Mouse (Mus musculus): Measurements from ENCODE around the gene 1700015G11Rik. TPM values are rescaled to one million over a fixed set of nuclear protein-coding genes. Genes with fewer than 3 reads are reported as not detected.

Gene 1700015G11Rik
- not detected in 2 replicates for polyA plus RNA-seq (2014; fragmentation: Nextera tagmentation; extraction: Ambion mirVana)

GRCm38 (mm10) chr7:52015628-52016027 is at the start of gene 1700015G11Rik:
TSS of gene 1700015G11Rik (minus strand) at chr7:52015728.
- no peaks in the 10 kb centered on the region for H3K36me3 ChIP-seq (ENCODE audit: control insufficient read depth, insufficient read depth, low read length)
- no peaks in the 10 kb centered on the region for H3K27me3 ChIP-seq (replicated peaks; ENCODE audit: control insufficient read depth, insufficient read depth, low read length)
- H3K9ac ChIP-seq (ENCODE audit: low read length) = no peak within 1 kb of the TSS
- H3K27ac ChIP-seq (ENCODE audit: low read depth, low read length) = no peak within 1 kb of the TSS
- no peak within 1 kb of the TSS for H3K4me3 ChIP-seq (ENCODE audit: low read depth, low read length)
- no peak for ATAC-seq
- WGBS = 94% methylated on average over 3 of the region's 3 CpGs
- H3K9me3 ChIP-seq (replicated peaks; ENCODE audit: control insufficient read depth, low read length) = no peaks in the 10 kb centered on the region
- no peak for DNase-seq (ENCODE audit: low spot score)
- no peak within 1 kb of the TSS for H3K4me2 ChIP-seq (ENCODE audit: low read length)
- H3K4me1 ChIP-seq (ENCODE audit: control insufficient read depth, insufficient read depth, low read length) = no peaks in the 10 kb centered on the region

- Histone ChIP-seq H3K27ac (ENCODE audit: low read depth, low read length) (no peak overlapping the region), H3K27me3 (replicated peaks; ENCODE audit: control insufficient read depth, insufficient read depth, low read length) (no peaks in the 10 kb centered on the region), H3K4me3 (ENCODE audit: low read depth, low read length) (no peak overlapping the region), H3K4me1 (ENCODE audit: control insufficient read depth, insufficient read depth, low read length) (peaks cover 6% of the 10 kb centered on the region; the same call in 1 of the 2 replicates), H3K36me3 (ENCODE audit: control insufficient read depth, insufficient read depth, low read length) (no peaks in the 10 kb centered on the region), H3K9me3 (replicated peaks; ENCODE audit: control insufficient read depth, low read length) (no peaks in the 10 kb centered on the region), H3K9ac (ENCODE audit: low read length) (no peak overlapping the region), H3K4me2 (ENCODE audit: low read length) (no peak overlapping the region)
- 48% methylated on average over 2 of the region's 2 CpGs for WGBS
- DNase-seq (ENCODE audit: low spot score) (peak; percentile 67), ATAC-seq (peak; percentile 90)
These were observed 41.4 kb upstream of the 1700015G11Rik start for GRCm38 (mm10) chr7:52056954-52057353.

GRCm38 (mm10) chr7:52056274-52056673 is 40.7 kb upstream of the 1700015G11Rik start:
- peak overlapping the region; percentile 66; the same call in 1 of the 2 replicates for H3K27ac ChIP-seq (ENCODE audit: low read depth, low read length)
- DNase-seq (ENCODE audit: low spot score) (peak; percentile 33), ATAC-seq (peak; percentile 76)
- no peaks in the 10 kb centered on the region for H3K27me3 ChIP-seq (replicated peaks; ENCODE audit: control insufficient read depth, insufficient read depth, low read length)
- WGBS = 52% methylated on average over 4 of the region's 4 CpGs
- no peak overlapping the region for H3K9ac ChIP-seq (ENCODE audit: low read length)
- H3K4me3 ChIP-seq (ENCODE audit: low read depth, low read length) = no peak overlapping the region
- peaks cover 6% of the 10 kb centered on the region; the same call in 1 of the 2 replicates for H3K4me1 ChIP-seq (ENCODE audit: control insufficient read depth, insufficient read depth, low read length)
- no peaks in the 10 kb centered on the region for H3K9me3 ChIP-seq (replicated peaks; ENCODE audit: control insufficient read depth, low read length)
- H3K36me3 ChIP-seq (ENCODE audit: control insufficient read depth, insufficient read depth, low read length) = no peaks in the 10 kb centered on the region
- no peak overlapping the region for H3K4me2 ChIP-seq (ENCODE audit: low read length)

GRCm38 (mm10) chr7:52055831-52056230 is 40.3 kb upstream of the 1700015G11Rik start:
- H3K27ac ChIP-seq (ENCODE audit: low read depth, low read length) = peak overlapping the region; percentile 66; the same call in 1 of the 2 replicates
- no peak overlapping the region for H3K4me3 ChIP-seq (ENCODE audit: low read depth, low read length)
- 0 out of 2 replicates have a peak, but pooled peaks have one; percentile 36 for ATAC-seq
- H3K9me3 ChIP-seq (replicated peaks; ENCODE audit: control insufficient read depth, low read length) = no peaks in the 10 kb centered on the region
- H3K9ac ChIP-seq (ENCODE audit: low read length) = no peak overlapping the region
- 40% methylated on average over 2 of the region's 2 CpGs for WGBS
- H3K4me2 ChIP-seq (ENCODE audit: low read length) = no peak overlapping the region
- peaks cover 6% of the 10 kb centered on the region; the same call in 1 of the 2 replicates for H3K4me1 ChIP-seq (ENCODE audit: control insufficient read depth, insufficient read depth, low read length)
- H3K27me3 ChIP-seq (replicated peaks; ENCODE audit: control insufficient read depth, insufficient read depth, low read length) = no peaks in the 10 kb centered on the region
- H3K36me3 ChIP-seq (ENCODE audit: control insufficient read depth, insufficient read depth, low read length) = no peaks in the 10 kb centered on the region
- DNase-seq (ENCODE audit: low spot score) = peak; percentile 62

- DNase-seq (ENCODE audit: low spot score) (peak; percentile 90), ATAC-seq (peak; percentile 83)
- Histone ChIP-seq H3K4me1 (ENCODE audit: control insufficient read depth, insufficient read depth, low read length) (no peaks in the 10 kb centered on the region), H3K36me3 (ENCODE audit: control insufficient read depth, insufficient read depth, low read length) (no peaks in the 10 kb centered on the region), H3K4me2 (ENCODE audit: low read length) (no peak overlapping the region), H3K9me3 (replicated peaks; ENCODE audit: control insufficient read depth, low read length) (no peaks in the 10 kb centered on the region), H3K27me3 (replicated peaks; ENCODE audit: control insufficient read depth, insufficient read depth, low read length) (no peaks in the 10 kb centered on the region), H3K4me3 (ENCODE audit: low read depth, low read length) (no peak overlapping the region), H3K9ac (ENCODE audit: low read length) (no peak overlapping the region), H3K27ac (ENCODE audit: low read depth, low read length) (no peak overlapping the region)
- WGBS = 47% methylated on average over 8 of the region's 8 CpGs
These were observed 22.4 kb upstream of the 1700015G11Rik start for GRCm38 (mm10) chr7:52037600-52038582.

GRCm38 (mm10) chr7:52024050-52024626 is 8.6 kb upstream of the 1700015G11Rik start:
- Histone ChIP-seq H3K27me3 (replicated peaks; ENCODE audit: control insufficient read depth, insufficient read depth, low read length) (no peaks in the 10 kb centered on the region), H3K9ac (ENCODE audit: low read length) (no peak overlapping the region), H3K4me3 (ENCODE audit: low read depth, low read length) (no peak overlapping the region), H3K4me1 (ENCODE audit: control insufficient read depth, insufficient read depth, low read length) (no peaks in the 10 kb centered on the region), H3K4me2 (ENCODE audit: low read length) (no peak overlapping the region), H3K9me3 (replicated peaks; ENCODE audit: control insufficient read depth, low read length) (no peaks in the 10 kb centered on the region), H3K36me3 (ENCODE audit: control insufficient read depth, insufficient read depth, low read length) (no peaks in the 10 kb centered on the region), H3K27ac (ENCODE audit: low read depth, low read length) (no peak overlapping the region)
- ATAC-seq (no peak), DNase-seq (ENCODE audit: low spot score) (peak; percentile 4)
- WGBS = 90% methylated on average over 5 of the region's 5 CpGs

- Histone ChIP-seq H3K36me3 (ENCODE audit: control insufficient read depth, insufficient read depth, low read length) (no peaks in the 10 kb centered on the region), H3K4me3 (ENCODE audit: low read depth, low read length) (no peak overlapping the region), H3K27ac (ENCODE audit: low read depth, low read length) (no peak overlapping the region), H3K4me2 (ENCODE audit: low read length) (no peak overlapping the region), H3K27me3 (replicated peaks; ENCODE audit: control insufficient read depth, insufficient read depth, low read length) (no peaks in the 10 kb centered on the region), H3K9ac (ENCODE audit: low read length) (no peak overlapping the region), H3K9me3 (replicated peaks; ENCODE audit: control insufficient read depth, low read length) (no peaks in the 10 kb centered on the region), H3K4me1 (ENCODE audit: control insufficient read depth, insufficient read depth, low read length) (no peaks in the 10 kb centered on the region)
- ATAC-seq (no peak), DNase-seq (ENCODE audit: low spot score) (no peak)
- 93% methylated on average over 4 of the region's 4 CpGs for WGBS
These were observed 6.5 kb upstream of the 1700015G11Rik start for GRCm38 (mm10) chr7:52022039-52022438.

GRCm38 (mm10) chr7:52015180-52015579 is 348 bp downstream of the 1700015G11Rik start:
- WGBS = 81% methylated on average over 1 of the region's 1 CpGs
- no peaks in the 10 kb centered on the region for H3K27me3 ChIP-seq (replicated peaks; ENCODE audit: control insufficient read depth, insufficient read depth, low read length)
- H3K4me3 ChIP-seq (ENCODE audit: low read depth, low read length) = no peak overlapping the region
- ATAC-seq (no peak), DNase-seq (ENCODE audit: low spot score) (no peak)
- no peaks in the 10 kb centered on the region for H3K4me1 ChIP-seq (ENCODE audit: control insufficient read depth, insufficient read depth, low read length)
- no peak overlapping the region for H3K9ac ChIP-seq (ENCODE audit: low read length)
- H3K36me3 ChIP-seq (ENCODE audit: control insufficient read depth, insufficient read depth, low read length) = no peaks in the 10 kb centered on the region
- no peak overlapping the region for H3K27ac ChIP-seq (ENCODE audit: low read depth, low read length)
- H3K9me3 ChIP-seq (replicated peaks; ENCODE audit: control insufficient read depth, low read length) = no peaks in the 10 kb centered on the region
- no peak overlapping the region for H3K4me2 ChIP-seq (ENCODE audit: low read length)
